In the genomic region with DNA sequence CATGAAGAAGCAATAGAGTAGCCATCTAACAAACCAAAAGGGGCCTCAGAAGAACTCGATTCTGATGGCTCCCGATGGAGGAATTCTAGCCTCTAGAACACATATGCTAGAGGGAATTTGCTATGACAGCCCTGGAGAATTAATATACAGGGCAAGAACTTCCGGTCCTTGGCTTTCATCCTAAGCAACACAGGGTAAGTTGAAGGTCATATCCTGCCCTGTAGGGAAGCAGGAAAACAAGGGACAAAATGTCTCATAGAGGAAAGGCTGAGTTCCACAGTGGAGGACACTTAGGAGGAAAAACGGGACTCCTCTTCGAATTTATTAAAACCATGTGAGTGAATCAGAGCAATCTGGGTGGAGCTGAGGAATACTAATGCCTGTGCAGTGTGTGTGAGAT, we compare ENCODE assay signal across 9 mouse cellular contexts. TPM values are rescaled to one million over a fixed set of nuclear protein-coding genes. Genes with fewer than 3 reads are reported as not detected.
DNase-seq lines count a peak whose midpoint lies in the region; ATAC-seq and TF ChIP-seq lines count a peak whose summit lies in the region.
"Had no signal": no experiment of that assay in that cellular context is flagged by ENCODE, and none has a peak within 500 bp of the region (broad histone marks: within the 10 kb centered on the region; RNA-seq: fewer than 3 reads in every experiment).

No protein-coding gene starts in this region.

- peak overlapping the region; percentile 93 for H3K27ac ChIP-seq in gastrocnemius, adult 2 months
- H3K27ac ChIP-seq in forebrain, embryonic 12.5 days: 0 out of 2 replicates have a peak overlapping the region, but pooled peaks have one; percentile 82
- H3K27ac ChIP-seq in intestine, postnatal 0 days (ENCODE audit: low read depth, low read length): peak overlapping the region; percentile 86

- WGBS in forebrain, embryonic 12.5 days: 72% methylated on average over 5 of the region's 5 CpGs
- WGBS in intestine, postnatal 0 days: 42% methylated on average over 5 of the region's 5 CpGs

- H3K4me3 ChIP-seq in gastrocnemius, adult 2 months: peak overlapping the region; percentile 76
- no peak overlapping the region for H3K4me3 ChIP-seq in forebrain, embryonic 12.5 days (replicated peaks)
- H3K4me3 ChIP-seq in intestine, postnatal 0 days (ENCODE audit: low read depth, low read length): no peak overlapping the region

- peaks cover 28% of the 10 kb centered on the region for H3K4me1 ChIP-seq in forebrain, embryonic 12.5 days
- H3K4me1 ChIP-seq in intestine, postnatal 0 days (replicated peaks; ENCODE audit: control insufficient read depth, insufficient read depth, low read length): peaks cover 14% of the 10 kb centered on the region; the same call in 1 of the 2 replicates

- intact Hi-C loops in gastrocnemius, adult 2 months (cut with DNase I): loop anchor here (5.0 to 10.0 kb wide), 2 partner anchors 36 to 982 kb away; partner anchors contain the start of gene Mrpl35

- peak overlapping the region; percentile 58; the same call in 1 of the 2 replicates for H3K4me2 ChIP-seq in forebrain, embryonic 12.5 days
- H3K4me2 ChIP-seq in intestine, postnatal 0 days (replicated peaks; ENCODE audit: low read depth): peak overlapping the region; percentile 77

- no peak overlapping the region for H3K9ac ChIP-seq in forebrain, embryonic 12.5 days
- H3K9ac ChIP-seq in intestine, postnatal 0 days (ENCODE audit: low read depth, low read length): no peak overlapping the region

- H3K27me3 ChIP-seq in forebrain, embryonic 12.5 days: no peaks in the 10 kb centered on the region
- no peaks in the 10 kb centered on the region for H3K27me3 ChIP-seq in intestine, postnatal 0 days (replicated peaks; ENCODE audit: control insufficient read depth, insufficient read depth, low read length)

- H3K36me3 ChIP-seq in forebrain, embryonic 12.5 days (replicated peaks): no peaks in the 10 kb centered on the region
- H3K36me3 ChIP-seq in intestine, postnatal 0 days (ENCODE audit: control insufficient read depth, insufficient read depth): no peaks in the 10 kb centered on the region

- no peak for TF ChIP-seq CTCF in gastrocnemius, adult 2 months (IDR thresholded peaks at IDR 0.05)
- no peak for TF ChIP-seq CTCF in intestine, postnatal 0 days (IDR thresholded peaks at IDR 0.05; ENCODE audit: low read depth)

- no peaks in the 10 kb centered on the region for H3K9me3 ChIP-seq in forebrain, embryonic 12.5 days
- no peaks in the 10 kb centered on the region for H3K9me3 ChIP-seq in intestine, postnatal 0 days (ENCODE audit: control insufficient read depth)
- H3K9me3 ChIP-seq: G1E had no signal

- ATAC-seq in forebrain, embryonic 12.5 days (ENCODE audit: low FRiP score): no peak
- ATAC-seq in intestine, postnatal 0 days: no peak
- no peak for ATAC-seq in erythroid progenitor cell, adult 5-6 weeks (replicated peaks; ENCODE audit: low FRiP score, poor library complexity, severe bottlenecking)

- no peak for DNase-seq in gastrocnemius, adult 2 months
- no peak for DNase-seq in gastrocnemius, adult 8-10 months (ENCODE audit: low spot score in 2 of 2)
- DNase-seq in lung, postnatal 14 days: peak; percentile 17
- no peak for DNase-seq in urinary bladder, postnatal 36 days (ENCODE audit: low spot score in 2 of 2)
- no peak for DNase-seq in layer of hippocampus, postnatal 10 days (ENCODE audit: low spot score in 2 of 2)

RNA-seq across cellular contexts. Expression of gene Eif2ak3, which starts 1.3 kb away (rescaled TPM):
- total RNA-seq in gastrocnemius, adult 2 months (2021): 1 to 10 TPM; 4.1 to 4.9 TPM
- total RNA-seq in gastrocnemius, adult 8-10 months (2022): 1 to 10 TPM; 2.6 to 3.5 (median 3.3) TPM
- 14.8 and 15.9 TPM in 2 replicates for polyA plus RNA-seq in forebrain, embryonic 12.5 days (2016; fragmentation: Nextera tagmentation; extraction: Ambion mirVana)
- polyA plus RNA-seq in intestine, postnatal 0 days (2015; fragmentation: Nextera tagmentation; extraction: Ambion mirVana): 8.4 and 9.6 TPM in 2 replicates
- total RNA-seq in erythroid progenitor cell, adult 5-6 weeks (2015; ENCODE audit: low replicate concordance): 5.8 and 29.8 TPM in 2 replicates
- 9.4 and 12.6 TPM in 2 replicates for total RNA-seq in erythroid progenitor cell, adult 5-6 weeks (2017; ENCODE audit: low replicate concordance)
- 10 to 100 TPM; 18.3 to 21.6 TPM for total RNA-seq in layer of hippocampus, postnatal 10 days (2021)

RNA-seq across cellular contexts. Expression of gene Rpia, which starts 51.0 kb away (rescaled TPM):
- total RNA-seq in gastrocnemius, adult 2 months (2021): 10 to 100 TPM; 17.3 to 18.1 TPM
- total RNA-seq in gastrocnemius, adult 8-10 months (2022): 10 to 100 TPM; 17.4 to 21.3 (median 20.4) TPM
- polyA plus RNA-seq in forebrain, embryonic 12.5 days (2016; fragmentation: Nextera tagmentation; extraction: Ambion mirVana): 2.8 and 5.1 TPM in 2 replicates
- polyA plus RNA-seq in intestine, postnatal 0 days (2015; fragmentation: Nextera tagmentation; extraction: Ambion mirVana): 6.4 and 9.5 TPM in 2 replicates
- total RNA-seq in erythroid progenitor cell, adult 5-6 weeks (2015; ENCODE audit: low replicate concordance): 51.9 and 59.1 TPM in 2 replicates
- total RNA-seq in erythroid progenitor cell, adult 5-6 weeks (2017; ENCODE audit: low replicate concordance): 65.7 and 70.3 TPM in 2 replicates
- total RNA-seq in layer of hippocampus, postnatal 10 days (2021): 10 to 100 TPM; 11.9 to 15.7 TPM
